Mouse (Mus musculus) Patski (cell line): ENCODE data around the gene Whrn. TPM values are rescaled to one million over a fixed set of nuclear protein-coding genes. Genes with fewer than 3 reads are reported as not detected.

Experiments
- ATAC-seq: fragments of 100-300 bp; one replicate; pipeline ENCODE4 v1.8.0; 2021
- CTCF ChIA-PET: fragments of 350-600 bp; sonication (Branson Sonifier 250); formaldehyde crosslinking; loops from one replicate; lab custom pipeline; 2022; ENCODE audit warnings: inconsistent platforms; lab: Charles Lee
- POLR2A ChIA-PET: fragments of 350-600 bp; sonication (Branson Sonifier 250); formaldehyde crosslinking; loops from one replicate; lab custom pipeline; 2022; ENCODE audit warnings: antibody characterized with exemption, inconsistent platforms; lab: Charles Lee
- DNase-seq: peaks from one replicate; pipeline ENCODE4 v3.0.0-alpha.2; 2011; ENCODE audit warnings: low read depth, low spot score
- H3K27me3 ChIP-seq: fragments of 371-371 bp; one replicate; pipeline ENCODE4 v1.5.1; 2021
- CTCF ChIP-seq: fragments of 100-300 bp; IDR thresholded peaks from one replicate; pipeline ENCODE4 v1.5.1; 2021
- in situ Hi-C: fragments of 300-500 bp; cut with MboI; formaldehyde crosslinking; loops from 3 replicates; pipeline ENCODE4 v1.11.1; 2018; ENCODE audit warnings: low pct_unique_long_range_greater_than_20kb, mixed read lengths
- polyA plus RNA-seq: library from polyadenylated mRNA; unstranded; gene quantifications from one replicate; pipeline ENCODE4 v1.2.3, GENCODE M21; 2021

The Whrn gene
- polyA plus RNA-seq, 1 experiment from 2014 or later: 31.0 TPM

- no peak for DNase-seq
- in situ Hi-C loops: no loop called here
Observed at GRCm38 (mm10) chr4:63480098-63480844, 15.5 kb downstream of the Whrn start.

GRCm38 (mm10) chr4:63478036-63478435 lies 17.8 kb downstream of the Whrn start:
- ATAC-seq (no peak), DNase-seq (no peak)
- CTCF ChIA-PET: no interaction called here
- H3K27me3 ChIP-seq: no peaks in the 10 kb centered on the region
- POLR2A ChIA-PET: no interaction called here
- TF ChIP-seq CTCF: no peak
- in situ Hi-C loops: no loop called here

More at GRCm38 (mm10) chr4:63480098-63480844, 15.5 kb downstream of the Whrn start:
- ATAC-seq: no peak
- peak; percentile 58 for TF ChIP-seq CTCF
- ChIA-PET POLR2A (no interaction called here), CTCF (interaction anchor here (1.4 to 1.5 kb wide), 2 partner anchors 12 to 33 kb away, joined by 3 read pairs; no protein-coding TSS in a partner anchor)
- no peaks in the 10 kb centered on the region for H3K27me3 ChIP-seq

GRCm38 (mm10) chr4:63476891-63477290 lies 18.9 kb downstream of the Whrn start:
- no peak for TF ChIP-seq CTCF
- no peak for ATAC-seq
- POLR2A ChIA-PET: no interaction called here
- CTCF ChIA-PET: no interaction called here
- in situ Hi-C loops: no loop called here
- H3K27me3 ChIP-seq: no peaks in the 10 kb centered on the region
- no peak for DNase-seq

- ATAC-seq: no peak
- no peak for DNase-seq
- H3K27me3 ChIP-seq: no peaks in the 10 kb centered on the region
- no peak for TF ChIP-seq CTCF
- in situ Hi-C loops: no loop called here
- ChIA-PET CTCF (interaction anchor here (1.4 kb wide), 1 partner anchor 13 kb away, joined by 3 read pairs; no protein-coding TSS in a partner anchor), POLR2A (no interaction called here)
Observed at GRCm38 (mm10) chr4:63475208-63475607, 20.6 kb downstream of the Whrn start.

- in situ Hi-C loops: no loop called here
- DNase-seq (no peak), ATAC-seq (no peak)
- no peak for TF ChIP-seq CTCF
- no peaks in the 10 kb centered on the region for H3K27me3 ChIP-seq
- ChIA-PET CTCF (interaction anchor here (1.4 kb wide), 1 partner anchor 12 kb away, joined by 3 read pairs; no protein-coding TSS in a partner anchor), POLR2A (no interaction called here)
Observed at GRCm38 (mm10) chr4:63474439-63474838, 21.4 kb downstream of the Whrn start.

- DNase-seq (no peak), ATAC-seq (no peak)
Observed at GRCm38 (mm10) chr4:63467338-63467737, 28.5 kb downstream of the Whrn start.

GRCm38 (mm10) chr4:63466192-63466591 lies 29.6 kb downstream of the Whrn start:
- ATAC-seq (no peak), DNase-seq (no peak)
- no peak for TF ChIP-seq CTCF
- ChIA-PET POLR2A (no interaction called here), CTCF (no interaction called here)
- in situ Hi-C loops: no loop called here
- no peaks in the 10 kb centered on the region for H3K27me3 ChIP-seq

More at GRCm38 (mm10) chr4:63467338-63467737, 28.5 kb downstream of the Whrn start:
- CTCF ChIA-PET: no interaction called here
- no peak for TF ChIP-seq CTCF
- in situ Hi-C loops: no loop called here
- H3K27me3 ChIP-seq: no peaks in the 10 kb centered on the region
- POLR2A ChIA-PET: no interaction called here

GRCm38 (mm10) chr4:63460876-63461525 lies 34.8 kb downstream of the Whrn start:
- in situ Hi-C loops: no loop called here
- ATAC-seq (no peak), DNase-seq (no peak)
- ChIA-PET CTCF (no interaction called here), POLR2A (interaction anchor here (1.7 kb wide), 1 partner anchor 10 kb away, joined by 7 read pairs; no protein-coding TSS in a partner anchor)
- no peak for TF ChIP-seq CTCF
- H3K27me3 ChIP-seq: no peaks in the 10 kb centered on the region

GRCm38 (mm10) chr4:63459141-63459789 lies 36.5 kb downstream of the Whrn start:
- in situ Hi-C loops: no loop called here
- H3K27me3 ChIP-seq: no peaks in the 10 kb centered on the region
- no peak for TF ChIP-seq CTCF
- DNase-seq: no peak
- POLR2A ChIA-PET: no interaction called here
- CTCF ChIA-PET: no interaction called here
- no peak for ATAC-seq

GRCm38 (mm10) chr4:63456547-63456946 lies 39.2 kb downstream of the Whrn start:
- DNase-seq (no peak), ATAC-seq (no peak)
- no peaks in the 10 kb centered on the region for H3K27me3 ChIP-seq
- ChIA-PET POLR2A (no interaction called here), CTCF (no interaction called here)
- in situ Hi-C loops: no loop called here
- no peak for TF ChIP-seq CTCF
